Mouse (Mus musculus) midbrain, embryonic 14.5 days (tissue): ENCODE data around the gene Oit1. TPM values are rescaled to one million over a fixed set of nuclear protein-coding genes. Genes with fewer than 3 reads are reported as not detected.

Source experiments
- ATAC-seq: fragments of 200-750 bp; cut with Nextera tagmentation; 2 replicates; pipeline ENCODE4 v1.8.0; 2017; ENCODE audit warnings: moderate number of reproducible peaks, moderate library complexity; ENCODE audit not compliant: low FRiP score, low TSS enrichment
- DNase-seq: peaks from one replicate; pipeline ENCODE4 v3.0.0-alpha.2; 2015
- H3K27ac ChIP-seq: fragments of 300-500 bp; sonication (generic); replicated peaks from 2 replicates; pipeline ENCODE4 v1.5.1; 2014; ENCODE audit warnings: mild to moderate bottlenecking, low read depth, low read length, moderate library complexity
- H3K27me3 ChIP-seq: fragments of 300-500 bp; sonication (generic); 2 replicates; pipeline ENCODE4 v1.6.1; 2014; ENCODE audit warnings: low read length, control low read depth, mixed read lengths; ENCODE audit not compliant: control insufficient read depth, insufficient read depth
- H3K36me3 ChIP-seq: fragments of 300-500 bp; sonication (generic); 2 replicates; pipeline ENCODE4 v1.6.1; 2014; ENCODE audit warnings: low read length, control low read depth; ENCODE audit not compliant: control insufficient read depth, insufficient read depth
- H3K4me1 ChIP-seq: fragments of 300-500 bp; sonication (generic); 2 replicates; pipeline ENCODE4 v1.6.1; 2014; ENCODE audit warnings: mild to moderate bottlenecking, antibody characterized with exemption, low read length, control low read depth; ENCODE audit not compliant: control insufficient read depth, insufficient read depth
- H3K4me2 ChIP-seq: fragments of 300-500 bp; sonication (generic); 2 replicates; pipeline ENCODE4 v1.6.1; 2014; ENCODE audit warnings: mild to moderate bottlenecking, low read length, moderate library complexity
- H3K4me3 ChIP-seq: fragments of 300-500 bp; sonication (generic); replicated peaks from 2 replicates; pipeline ENCODE4 v1.5.1; 2014; ENCODE audit warnings: low read depth, low read length
- H3K9ac ChIP-seq: fragments of 300-500 bp; sonication (generic); replicated peaks from 2 replicates; pipeline ENCODE4 v1.6.1; 2014; ENCODE audit warnings: mild to moderate bottlenecking, low read length, moderate library complexity
- H3K9me3 ChIP-seq: fragments of 300-500 bp; sonication (generic); 2 replicates; pipeline ENCODE4 v1.6.1; 2016; ENCODE audit warnings: low read length, control low read depth, mixed read lengths; ENCODE audit not compliant: control insufficient read depth
- WGBS: fragments of 180-500 bp; shearing (Covaris S2); extraction: QIAGEN DNeasy Blood & Tissue Kit; methylation state at CpG from one replicate; pipeline ENCODE4 v1.1.7; 2014; 5-methylcytosine and 5-hydroxymethylcytosine counted together
- polyA plus RNA-seq: library from polyadenylated mRNA; unstranded; fragments of >200 nt; fragmentation: Nextera tagmentation; extraction: Ambion mirVana; gene quantifications from 2 replicates; pipeline ENCODE4 v1.2.1, GENCODE M21; 2014

The Oit1 gene
- polyA plus RNA-seq, 1 experiment from 2014 or later = not detected

DNA sequence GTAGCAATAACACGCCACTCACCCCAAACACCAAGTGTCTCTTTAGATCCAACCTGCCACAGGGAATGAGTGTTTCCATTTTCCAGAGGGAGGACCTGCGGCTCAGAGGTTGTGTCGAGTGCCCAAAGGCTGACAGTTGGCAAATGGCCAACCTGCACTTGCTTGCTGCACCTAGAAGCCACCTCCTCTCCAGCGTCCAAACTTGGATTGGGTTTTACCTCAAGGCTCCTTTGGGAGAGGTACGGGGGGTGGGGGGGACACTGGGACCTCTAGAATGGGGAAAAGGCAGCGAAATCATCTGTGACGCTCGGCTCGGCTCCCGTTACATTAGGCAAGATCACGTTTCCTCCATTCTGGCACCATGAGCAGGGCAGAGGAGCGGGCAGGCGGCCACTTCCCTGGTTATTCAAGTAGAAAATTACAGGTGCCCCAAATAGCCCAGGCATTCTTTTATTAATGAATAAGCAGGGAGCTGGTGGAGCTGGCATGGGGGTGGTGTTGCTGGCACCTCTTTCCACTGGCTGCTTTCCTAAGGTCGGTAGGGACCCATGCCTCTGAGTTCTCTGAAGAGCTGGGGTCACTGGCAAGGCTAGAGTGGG, 47.1 kb downstream of the Oit1 start:
- 82% methylated on average over 14 of the region's 14 CpGs for WGBS

GRCm38 (mm10) chr14:8330390-8330789, 48.2 kb downstream of the Oit1 start:
- Histone ChIP-seq H3K9me3 (no peaks in the 10 kb centered on the region), H3K27ac (no peak overlapping the region), H3K4me1 (peaks cover 4% of the 10 kb centered on the region; the same call in 1 of the 2 replicates), H3K4me2 (no peak overlapping the region), H3K9ac (no peak overlapping the region), H3K36me3 (no peaks in the 10 kb centered on the region), H3K27me3 (no peaks in the 10 kb centered on the region), H3K4me3 (no peak overlapping the region)
- DNase-seq (no peak), ATAC-seq (no peak)
- 77% methylated on average over 6 of the region's 6 CpGs for WGBS

More for the DNA sequence above, 47.1 kb downstream of the Oit1 start:
- Histone ChIP-seq H3K4me2 (no peak overlapping the region), H3K27me3 (no peaks in the 10 kb centered on the region), H3K36me3 (no peaks in the 10 kb centered on the region), H3K4me1 (peaks cover 4% of the 10 kb centered on the region; the same call in 1 of the 2 replicates), H3K27ac (no peak overlapping the region), H3K4me3 (no peak overlapping the region), H3K9ac (no peak overlapping the region), H3K9me3 (no peaks in the 10 kb centered on the region)
- DNase-seq (no peak), ATAC-seq (no peak)

DNA sequence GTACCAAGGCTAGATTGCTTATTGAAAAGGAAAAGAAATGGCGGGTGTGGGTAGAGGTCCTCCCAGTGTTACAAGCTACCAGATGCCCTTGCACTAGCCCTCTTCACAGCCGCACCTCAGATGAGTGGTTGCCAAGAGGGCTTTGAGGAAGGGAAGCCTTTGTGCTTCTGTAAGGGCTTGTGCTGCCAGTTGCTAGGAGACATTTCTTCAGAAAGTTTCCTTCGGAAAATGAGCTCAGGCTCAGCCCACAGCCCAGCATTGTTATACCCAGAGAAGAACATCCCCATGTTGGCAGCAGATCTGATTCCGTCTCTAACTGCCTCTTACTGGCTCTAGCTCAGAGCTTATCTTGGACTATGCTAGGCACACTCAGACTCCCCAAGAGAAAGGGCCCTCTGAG, 49.0 kb downstream of the Oit1 start:
- Histone ChIP-seq H3K36me3 (no peaks in the 10 kb centered on the region), H3K4me1 (peaks cover 4% of the 10 kb centered on the region; the same call in 1 of the 2 replicates), H3K4me2 (no peak overlapping the region), H3K27me3 (no peaks in the 10 kb centered on the region), H3K27ac (peak overlapping the region; percentile 8), H3K9me3 (no peaks in the 10 kb centered on the region), H3K4me3 (no peak overlapping the region), H3K9ac (no peak overlapping the region)
- ATAC-seq = peak; percentile 59
- DNase-seq = peak; percentile 62
- 18% methylated on average over 4 of the region's 4 CpGs for WGBS

DNA sequence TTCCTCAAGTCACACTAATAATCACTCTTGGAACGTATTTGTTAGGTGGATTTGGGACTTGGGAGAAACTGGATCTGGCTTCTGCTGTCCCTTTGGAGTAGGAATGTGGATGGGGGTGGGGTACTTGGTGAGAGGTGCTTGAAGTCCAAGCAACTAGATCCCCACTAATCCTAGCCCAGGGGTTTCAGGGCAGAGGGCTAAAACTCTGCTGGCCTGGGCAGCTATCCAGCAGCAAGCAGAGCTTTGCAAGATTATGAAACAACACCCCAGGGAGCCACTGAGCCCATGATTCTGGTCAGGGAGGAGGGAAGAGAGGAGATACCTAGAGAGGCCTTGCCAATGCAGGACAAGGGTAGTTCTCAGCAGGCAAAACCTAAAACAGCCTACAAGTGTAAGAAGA, 51.2 kb downstream of the Oit1 start:
- Histone ChIP-seq H3K9me3 (no peaks in the 10 kb centered on the region), H3K4me3 (no peak overlapping the region), H3K27me3 (no peaks in the 10 kb centered on the region), H3K36me3 (no peaks in the 10 kb centered on the region), H3K4me1 (peaks cover 4% of the 10 kb centered on the region; the same call in 1 of the 2 replicates), H3K9ac (no peak overlapping the region), H3K27ac (no peak overlapping the region), H3K4me2 (no peak overlapping the region)
- ATAC-seq (no peak), DNase-seq (no peak)
- WGBS = 35% methylated on average over 1 of the region's 1 CpGs

- DNase-seq (no peak), ATAC-seq (no peak)
- no peaks in the 10 kb centered on the region for H3K36me3 ChIP-seq
- H3K4me1 ChIP-seq = peaks cover 4% of the 10 kb centered on the region; the same call in 1 of the 2 replicates
- no peak overlapping the region for H3K4me3 ChIP-seq
- no peak overlapping the region for H3K27ac ChIP-seq
- no peak overlapping the region for H3K4me2 ChIP-seq
- no peaks in the 10 kb centered on the region for H3K27me3 ChIP-seq
- no peak overlapping the region for H3K9ac ChIP-seq
- H3K9me3 ChIP-seq = no peaks in the 10 kb centered on the region
These were observed 51.6 kb downstream of the Oit1 start for GRCm38 (mm10) chr14:8326961-8327360.

DNA sequence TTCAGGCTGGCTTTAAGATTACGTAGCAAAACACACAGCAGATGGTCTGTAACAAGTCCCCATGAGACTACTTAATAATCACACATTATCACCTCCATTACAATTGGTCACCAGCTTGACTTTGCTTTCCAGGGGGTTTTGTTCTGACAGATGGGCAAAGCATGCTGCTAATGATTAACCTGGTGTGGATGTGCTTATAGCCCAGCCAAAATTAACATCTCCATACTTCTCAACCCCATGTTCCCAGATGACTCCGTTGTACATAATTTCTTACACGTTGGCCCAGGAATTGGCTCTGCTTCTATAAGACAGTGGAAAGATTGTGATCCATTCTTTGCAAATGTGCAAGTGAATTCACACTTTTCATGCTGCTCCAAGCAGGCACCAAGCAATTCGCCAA, 52.8 kb downstream of the Oit1 start:
- H3K4me1 ChIP-seq = peaks cover 4% of the 10 kb centered on the region; the same call in 1 of the 2 replicates
- H3K9ac ChIP-seq = no peak overlapping the region
- no peaks in the 10 kb centered on the region for H3K27me3 ChIP-seq
- DNase-seq = no peak
- H3K27ac ChIP-seq = no peak overlapping the region
- no peak overlapping the region for H3K4me3 ChIP-seq
- no peak for ATAC-seq
- no peak overlapping the region for H3K4me2 ChIP-seq
- H3K36me3 ChIP-seq = no peaks in the 10 kb centered on the region
- 60% methylated on average over 4 of the region's 4 CpGs for WGBS
- no peaks in the 10 kb centered on the region for H3K9me3 ChIP-seq

DNA sequence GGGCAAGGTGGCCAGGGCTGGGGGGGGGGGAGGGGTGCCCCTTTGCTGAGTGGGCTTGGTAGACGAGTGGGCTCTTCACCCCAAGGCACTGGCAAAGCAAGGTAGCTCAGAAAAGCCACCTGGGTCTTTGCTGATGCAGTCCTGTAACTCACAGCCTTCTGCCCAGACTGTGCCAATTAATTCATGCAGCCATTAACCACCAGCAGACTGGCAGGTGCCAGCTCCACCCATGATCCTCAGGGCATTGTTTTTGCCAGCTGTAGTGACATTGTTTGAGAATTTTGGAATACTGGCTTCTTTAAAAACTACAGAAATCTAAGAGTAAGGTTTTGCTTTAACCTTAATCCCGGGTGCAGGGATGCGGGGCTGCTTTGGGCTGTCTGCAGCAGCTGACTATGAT, 58.0 kb downstream of the Oit1 start:
- H3K9ac ChIP-seq = no peak overlapping the region
- no peaks in the 10 kb centered on the region for H3K36me3 ChIP-seq
- WGBS = 74% methylated on average over 3 of the region's 3 CpGs
- peaks cover 27% of the 10 kb centered on the region for H3K27me3 ChIP-seq
- H3K4me1 ChIP-seq = no peaks in the 10 kb centered on the region
- ATAC-seq (no peak), DNase-seq (no peak)
- no peak overlapping the region for H3K4me2 ChIP-seq
- no peaks in the 10 kb centered on the region for H3K9me3 ChIP-seq
- no peak overlapping the region for H3K4me3 ChIP-seq
- H3K27ac ChIP-seq = no peak overlapping the region

GRCm38 (mm10) chr14:8317194-8318097, 61.1 kb downstream of the Oit1 start, which contains the start of gene Fam107a:
Gene Fam107a (minus strand): TSS chr14:8318023.
- Histone ChIP-seq H3K4me2 (peak within 1 kb of the TSS; percentile 56), H3K27me3 (peaks cover 27% of the 10 kb centered on the region), H3K4me1 (no peaks in the 10 kb centered on the region), H3K27ac (no peak within 1 kb of the TSS), H3K4me3 (peak within 1 kb of the TSS; percentile 27), H3K36me3 (no peaks in the 10 kb centered on the region), H3K9me3 (no peaks in the 10 kb centered on the region), H3K9ac (peak within 1 kb of the TSS; percentile 32; the same call in 1 of the 2 replicates)
- 11% methylated on average over 41 of the region's 41 CpGs for WGBS
- ATAC-seq = no peak
- DNase-seq = peak; percentile 49
